Mouse (Mus musculus) stomach, embryonic 14.5 days (tissue): Measurements from ENCODE around the gene Snai3. TPM values are rescaled to one million over a fixed set of nuclear protein-coding genes. Genes with fewer than 3 reads are reported as not detected.

Experiments
- ATAC-seq: fragments of 200-750 bp; cut with Nextera tagmentation; 2 replicates; pipeline ENCODE4 v1.8.0; 2017; ENCODE audit warnings: low read depth, moderate TSS enrichment; ENCODE audit not compliant: insufficient number of reproducible peaks, insufficient read depth, low FRiP score
- H3K27ac ChIP-seq: fragments of 300-500 bp; sonication (generic); 2 replicates; pipeline ENCODE4 v1.5.1; 2014; ENCODE audit warnings: mild to moderate bottlenecking, low read length, moderate library complexity, mixed read lengths
- H3K27me3 ChIP-seq: fragments of 300-500 bp; sonication (generic); 2 replicates; pipeline ENCODE4 v1.6.1; 2014; ENCODE audit warnings: low read length, control low read depth, mixed read lengths; ENCODE audit not compliant: control insufficient read depth, insufficient read depth
- H3K36me3 ChIP-seq: fragments of 300-500 bp; sonication (generic); 2 replicates; pipeline ENCODE4 v1.6.1; 2014; ENCODE audit warnings: mild to moderate bottlenecking, control low read depth, low read length, moderate library complexity, mixed read lengths; ENCODE audit not compliant: control insufficient read depth, insufficient read depth
- H3K4me1 ChIP-seq: fragments of 300-500 bp; sonication (generic); 2 replicates; pipeline ENCODE4 v1.6.1; 2014; ENCODE audit warnings: low read length, control low read depth, mixed read lengths; ENCODE audit not compliant: control insufficient read depth, insufficient read depth
- H3K4me2 ChIP-seq: fragments of 300-500 bp; sonication (generic); replicated peaks from 2 replicates; pipeline ENCODE4 v1.6.1; 2014; ENCODE audit warnings: low read depth, low read length, control low read depth
- H3K4me3 ChIP-seq: fragments of 300-500 bp; sonication (generic); 2 replicates; pipeline ENCODE4 v1.5.1; 2014; ENCODE audit warnings: low read depth, low read length, control low read depth
- H3K9ac ChIP-seq: fragments of 300-500 bp; sonication (generic); replicated peaks from 2 replicates; pipeline ENCODE4 v1.6.1; 2014; ENCODE audit warnings: low read depth, mild to moderate bottlenecking, control low read depth, low read length, moderate library complexity, mixed read lengths
- H3K9me3 ChIP-seq: fragments of 300-500 bp; sonication (generic); 2 replicates; pipeline ENCODE4 v1.6.1; 2016; ENCODE audit warnings: low read depth, low read length, control low read depth; ENCODE audit not compliant: control insufficient read depth
- WGBS: fragments of 180-500 bp; shearing (Covaris S2); extraction: QIAGEN DNeasy Blood & Tissue Kit; methylation state at CpG from one replicate; pipeline ENCODE4 v1.1.7; 2014; 5-methylcytosine and 5-hydroxymethylcytosine counted together
- polyA plus RNA-seq: library from polyadenylated mRNA; unstranded; fragments of >200 nt; fragmentation: Nextera tagmentation; extraction: Ambion mirVana; gene quantifications from 2 replicates; pipeline ENCODE4 v1.2.1, GENCODE M21; 2014

Snai3 gene
- polyA plus RNA-seq, 1 experiment from 2014 or later: 0.39 TPM

DNA sequence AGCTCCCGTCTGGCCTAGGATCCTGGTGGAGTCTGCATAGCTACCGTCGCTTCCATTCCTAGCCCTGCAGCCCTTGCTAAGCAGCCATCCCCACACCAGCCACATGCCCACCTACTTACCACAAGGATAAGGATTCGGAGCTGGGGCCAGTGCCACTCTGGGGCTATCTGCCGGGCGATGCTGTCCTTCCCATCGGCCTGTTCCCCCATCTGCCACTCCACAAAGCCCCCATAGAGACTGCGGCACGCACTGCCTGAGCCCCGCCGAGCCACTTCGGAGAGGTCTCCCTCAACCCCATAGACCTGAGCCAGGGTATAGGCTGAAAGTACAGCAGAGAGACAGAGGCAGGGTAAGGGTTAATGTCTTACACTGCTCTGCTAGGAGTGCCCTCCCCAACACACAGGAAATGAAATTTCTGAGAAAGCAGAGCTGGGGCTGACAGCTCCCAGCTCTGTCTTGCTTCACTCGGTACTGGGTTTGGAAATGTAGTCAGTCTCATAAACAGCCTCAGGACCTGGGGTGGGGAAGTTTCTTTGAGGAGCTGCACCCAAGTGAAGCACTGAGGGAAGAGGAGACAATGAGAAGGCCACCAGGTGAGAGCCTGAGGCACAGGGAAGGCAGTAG lies 22.7 kb downstream of the Snai3 start:
- H3K4me2 ChIP-seq: peak overlapping the region; percentile 14; the same call in 1 of the 2 replicates
- no peak overlapping the region for H3K4me3 ChIP-seq
- peaks cover 14% of the 10 kb centered on the region for H3K36me3 ChIP-seq
- H3K9me3 ChIP-seq: no peaks in the 10 kb centered on the region
- H3K27me3 ChIP-seq: no peaks in the 10 kb centered on the region
- 80% methylated on average over 13 of the region's 13 CpGs for WGBS
- peaks cover 18% of the 10 kb centered on the region for H3K4me1 ChIP-seq
- ATAC-seq: peak; percentile 47; the same call in 1 of the 2 replicates
- H3K9ac ChIP-seq: no peak overlapping the region
- H3K27ac ChIP-seq: peak overlapping the region; percentile 84

DNA sequence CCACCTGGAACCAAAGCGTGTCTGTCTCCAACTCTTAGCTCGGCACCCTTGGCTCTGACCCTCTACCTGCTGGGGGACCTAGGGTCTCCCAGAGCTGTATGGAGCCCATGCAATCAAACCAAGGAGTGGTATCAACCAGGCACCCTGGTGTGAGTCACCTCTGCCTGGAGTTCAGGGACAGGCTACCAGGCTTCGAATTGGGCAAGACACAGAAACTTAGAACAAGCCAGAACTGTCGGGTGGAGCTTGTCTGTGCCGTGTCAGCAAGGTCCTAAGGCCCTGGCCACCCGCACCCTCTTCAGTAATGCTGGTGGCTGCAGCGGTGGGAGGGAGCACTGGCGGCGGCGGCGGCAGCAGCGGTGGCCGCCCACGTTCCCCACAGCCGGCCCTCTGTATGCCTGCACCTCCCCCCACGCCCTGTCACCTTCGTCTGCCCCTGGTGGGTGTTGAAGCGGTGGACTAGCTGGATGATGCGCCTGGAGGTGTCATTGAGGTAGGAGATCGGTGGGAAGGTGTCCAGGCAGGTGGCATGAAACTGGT lies 23.9 kb downstream of the Snai3 start:
- 88% methylated on average over 20 of the region's 20 CpGs for WGBS
- H3K4me1 ChIP-seq: peaks cover 18% of the 10 kb centered on the region
- no peak overlapping the region for H3K4me3 ChIP-seq
- H3K27ac ChIP-seq: no peak overlapping the region
- no peaks in the 10 kb centered on the region for H3K27me3 ChIP-seq
- no peak overlapping the region for H3K9ac ChIP-seq
- ATAC-seq: no peak
- no peak overlapping the region for H3K4me2 ChIP-seq
- no peaks in the 10 kb centered on the region for H3K9me3 ChIP-seq
- H3K36me3 ChIP-seq: peaks cover 14% of the 10 kb centered on the region

GRCm38 (mm10) chr8:122436146-122436545 lies 24.4 kb downstream of the Snai3 start:
- Histone ChIP-seq H3K9me3 (no peaks in the 10 kb centered on the region), H3K4me2 (no peak overlapping the region), H3K9ac (no peak overlapping the region), H3K27me3 (no peaks in the 10 kb centered on the region), H3K4me3 (no peak overlapping the region), H3K36me3 (peaks cover 14% of the 10 kb centered on the region), H3K4me1 (peaks cover 22% of the 10 kb centered on the region), H3K27ac (no peak overlapping the region)
- 94% methylated on average over 9 of the region's 9 CpGs for WGBS
- no peak for ATAC-seq

DNA sequence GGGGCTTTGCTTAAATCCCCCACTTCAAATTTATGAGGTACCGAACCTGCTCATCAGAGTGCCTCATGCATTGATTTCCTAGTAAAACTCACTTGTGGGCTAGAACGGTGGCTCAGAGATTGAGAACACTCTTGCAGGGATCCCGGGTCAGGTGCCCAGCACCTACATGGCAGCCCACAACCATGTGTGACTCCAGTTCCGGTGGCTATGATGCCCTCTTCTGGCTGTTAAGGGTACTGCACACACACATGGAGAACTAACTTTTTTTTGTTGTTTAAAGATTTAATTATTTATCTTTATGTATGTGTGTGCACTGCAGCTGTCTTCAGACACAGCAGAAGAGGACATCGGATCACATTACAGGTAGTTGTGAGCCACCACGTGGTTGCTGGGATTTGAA lies 25.2 kb downstream of the Snai3 start:
- ATAC-seq: no peak
- Histone ChIP-seq H3K4me2 (no peak overlapping the region), H3K27me3 (no peaks in the 10 kb centered on the region), H3K27ac (no peak overlapping the region), H3K9me3 (no peaks in the 10 kb centered on the region), H3K36me3 (peaks cover 14% of the 10 kb centered on the region), H3K9ac (no peak overlapping the region), H3K4me3 (no peak overlapping the region), H3K4me1 (peaks cover 22% of the 10 kb centered on the region)
- 88% methylated on average over 6 of the region's 6 CpGs for WGBS

DNA sequence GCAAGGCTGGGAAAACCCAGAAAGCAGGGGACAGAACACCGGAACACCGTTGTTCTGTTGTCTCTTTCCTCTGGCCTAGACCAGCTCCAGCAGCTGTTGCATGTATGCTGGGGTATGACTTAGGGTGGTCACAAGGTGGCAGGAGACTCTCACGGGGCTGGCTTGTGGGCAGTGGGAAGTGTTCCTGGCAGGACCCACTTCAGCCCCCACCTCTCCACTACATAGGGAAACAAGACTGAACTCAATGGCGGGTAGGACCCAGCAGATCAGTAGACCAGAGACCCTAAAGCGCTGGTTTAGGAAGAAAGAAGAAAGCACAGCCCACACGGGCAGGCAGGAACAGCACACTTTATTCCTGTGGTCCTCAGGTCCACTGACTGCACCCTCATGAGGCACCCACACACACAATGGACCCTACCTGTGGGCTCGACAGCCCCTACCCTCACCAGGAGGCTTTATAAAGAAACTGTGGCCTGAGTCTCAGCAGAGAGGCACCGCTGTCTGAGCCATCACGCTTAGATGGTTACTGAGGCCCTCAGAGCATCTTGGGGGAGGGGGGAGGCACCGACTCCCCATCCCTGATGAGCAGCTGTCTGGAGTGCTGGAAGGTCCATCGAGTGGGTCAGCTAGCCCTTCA lies 27.1 kb downstream of the Snai3 start:
- Histone ChIP-seq H3K4me3 (peak overlapping the region; percentile 54; the same call in 1 of the 2 replicates), H3K27me3 (no peaks in the 10 kb centered on the region), H3K4me1 (peaks cover 21% of the 10 kb centered on the region), H3K4me2 (peak overlapping the region; percentile 75), H3K36me3 (peaks cover 13% of the 10 kb centered on the region), H3K9ac (no peak overlapping the region), H3K27ac (no peak overlapping the region; the same call in 1 of the 2 replicates), H3K9me3 (no peaks in the 10 kb centered on the region)
- peak; percentile 53 for ATAC-seq
- 66% methylated on average over 11 of the region's 11 CpGs for WGBS

- H3K4me1 ChIP-seq: peaks cover 17% of the 10 kb centered on the region
- peak within 1 kb of the TSS; percentile 54 for H3K4me3 ChIP-seq
- peaks cover 10% of the 10 kb centered on the region for H3K36me3 ChIP-seq
- H3K27me3 ChIP-seq: no peaks in the 10 kb centered on the region
- no peaks in the 10 kb centered on the region for H3K9me3 ChIP-seq
- H3K27ac ChIP-seq: peak within 1 kb of the TSS; percentile 44
- 3% methylated on average over 45 of the region's 45 CpGs for WGBS
- peak; percentile 85 for ATAC-seq
- H3K9ac ChIP-seq: peak within 1 kb of the TSS; percentile 71
- peak within 1 kb of the TSS; percentile 75 for H3K4me2 ChIP-seq
Measured at GRCm38 (mm10) chr8:122432443-122433268, 27.9 kb downstream of the Snai3 start, which contains the start of gene Cyba. Cyba (minus strand) TSS chr8:122432930.

DNA sequence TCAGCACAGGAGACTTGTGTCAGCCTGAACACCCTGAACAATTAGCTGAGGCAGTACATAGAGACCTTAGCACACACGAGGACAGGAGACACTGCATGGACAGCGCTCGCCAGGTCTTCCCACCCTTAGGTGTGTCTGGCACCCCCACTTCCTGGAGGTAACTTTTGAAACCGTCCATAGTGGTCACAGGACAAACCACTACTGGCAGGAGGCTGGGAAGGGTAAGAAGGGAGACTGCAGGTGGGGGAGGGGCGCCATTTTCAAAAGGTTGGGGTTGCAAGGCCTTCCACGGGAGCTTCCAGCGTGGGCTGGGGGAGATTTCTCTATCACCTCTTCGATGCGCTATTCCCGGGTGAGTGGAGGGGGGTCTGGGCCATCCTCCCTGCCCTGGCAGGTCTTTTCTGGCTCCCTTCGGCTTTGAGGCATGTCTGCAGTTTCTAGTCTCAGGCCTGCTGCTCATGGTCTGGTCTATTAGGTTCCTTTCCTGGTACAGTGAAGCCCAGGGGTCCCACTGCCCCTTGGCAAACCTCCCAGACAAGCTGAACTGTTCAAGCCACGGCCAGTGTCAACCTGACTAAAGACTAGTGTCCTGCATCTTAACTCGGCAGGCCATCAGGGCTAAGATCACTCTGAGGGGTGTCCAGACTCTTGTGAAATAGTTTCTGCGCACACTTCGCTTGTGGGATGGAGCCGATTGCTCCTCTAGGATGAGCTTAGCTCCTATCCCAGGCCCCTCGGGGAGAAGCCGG lies 28.7 kb downstream of the Snai3 start:
- peak overlapping the region; percentile 54 for H3K4me3 ChIP-seq
- WGBS: 33% methylated on average over 17 of the region's 18 CpGs
- peaks cover 9% of the 10 kb centered on the region for H3K36me3 ChIP-seq
- peak overlapping the region; percentile 75 for H3K4me2 ChIP-seq
- H3K9ac ChIP-seq: peak overlapping the region; percentile 71
- H3K27ac ChIP-seq: peak overlapping the region; percentile 44
- H3K9me3 ChIP-seq: no peaks in the 10 kb centered on the region
- no peaks in the 10 kb centered on the region for H3K27me3 ChIP-seq
- peak; percentile 3; the same call in 1 of the 2 replicates for ATAC-seq
- H3K4me1 ChIP-seq: peaks cover 14% of the 10 kb centered on the region
